Comparison of ENCODE assay signal across 19 mouse cellular contexts in genomic region chr17:79511218-79511617, GRCm38 (mm10).
"Had no signal": no experiment of that assay in that cellular context is flagged by ENCODE, and none has a peak within 500 bp of the region (broad histone marks: within the 10 kb centered on the region; RNA-seq: fewer than 3 reads in every experiment).

No protein-coding gene starts in this region.

- H3K9me3 ChIP-seq: kidney, embryonic 15.5 days; limb, embryonic 12.5 days; liver, embryonic 15.5 days; midbrain, embryonic 10.5 days; neural tube, embryonic 13.5 days; stomach, embryonic 15.5 days had no signal

- H3K4me2 ChIP-seq: kidney, embryonic 15.5 days; limb, embryonic 12.5 days; liver, embryonic 15.5 days; neural tube, embryonic 13.5 days; stomach, embryonic 15.5 days had no signal

- H3K27ac ChIP-seq: kidney, embryonic 15.5 days; left cerebral cortex, adult 2 months; limb, embryonic 12.5 days; liver, embryonic 15.5 days; midbrain, embryonic 10.5 days; neural tube, embryonic 13.5 days; stomach, embryonic 15.5 days had no signal

- ATAC-seq: intestine, embryonic 16.5 days; lung, postnatal 0 days had no signal

- H3K4me1 ChIP-seq: liver, embryonic 15.5 days had no signal

- DNase-seq: kidney, adult 2 months; kidney, postnatal 14 days; lung, adult 2 months; lung, postnatal 36 days; midbrain, embryonic 14.5 days; retina, postnatal 1 day; right cerebral cortex, postnatal 4 days; thymus, adult 2 months; thymus, postnatal 25 days had no signal

- H3K9ac ChIP-seq: kidney, embryonic 15.5 days; limb, embryonic 12.5 days; liver, embryonic 15.5 days; neural tube, embryonic 13.5 days; stomach, embryonic 15.5 days had no signal

- H3K27me3 ChIP-seq: kidney, embryonic 15.5 days; limb, embryonic 12.5 days; liver, embryonic 15.5 days; neural tube, embryonic 13.5 days; stomach, embryonic 15.5 days had no signal

- H3K4me3 ChIP-seq: kidney, embryonic 15.5 days; left cerebral cortex, adult 2 months; limb, embryonic 12.5 days; liver, embryonic 15.5 days; midbrain, embryonic 10.5 days; myocyte; neural tube, embryonic 13.5 days; stomach, embryonic 15.5 days had no signal

- H3K36me3 ChIP-seq: kidney, embryonic 15.5 days; limb, embryonic 12.5 days; liver, embryonic 15.5 days; midbrain, embryonic 10.5 days; neural tube, embryonic 13.5 days; stomach, embryonic 15.5 days had no signal
